Mouse (Mus musculus): ENCODE measurements around the gene Atp6v0d1.

Atp6v0d1 gene

DNA sequence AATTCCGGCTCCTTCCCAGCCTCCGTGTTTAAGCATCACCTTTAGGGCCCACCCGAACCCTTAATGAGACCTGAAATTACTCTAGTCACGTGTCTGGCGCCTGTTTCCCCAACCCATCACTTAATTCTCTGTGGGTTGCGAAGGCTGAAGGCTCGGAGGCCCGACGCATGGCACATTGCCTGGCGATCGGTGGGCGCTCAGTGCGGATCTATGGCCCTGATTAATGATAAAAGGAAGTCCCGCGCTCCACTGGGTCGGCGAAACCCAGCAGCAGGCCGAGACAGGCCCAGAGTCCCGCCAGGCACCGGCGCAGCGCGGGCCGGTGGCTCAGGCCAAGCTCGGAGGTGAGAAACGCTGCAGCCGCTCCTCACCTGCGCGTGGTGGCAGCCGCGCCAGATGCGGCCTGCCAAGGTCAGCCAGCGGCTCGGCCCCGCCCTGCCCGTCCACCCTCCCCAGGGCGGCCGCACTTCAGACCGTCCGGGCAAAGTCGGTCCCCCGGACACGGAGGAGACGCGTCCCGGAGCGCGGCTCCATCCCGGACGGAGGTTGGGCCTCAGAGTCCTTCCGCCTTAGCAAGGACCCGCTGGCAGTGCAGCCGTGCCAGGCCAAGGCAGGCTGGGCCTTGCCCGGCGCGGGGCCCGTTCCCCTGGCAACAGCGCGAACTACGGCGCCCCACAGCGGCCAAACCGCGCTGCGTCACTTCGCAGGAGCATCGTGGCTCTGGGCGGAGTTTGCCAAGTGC, 69.2 kb downstream of the Atp6v0d1 start, which contains the start of gene Zdhhc1:
TSS of gene Zdhhc1 (minus strand) at position 464 of the 742 bp plus-strand sequence.
- peak; percentile 96 to 98 for DNase-seq

DNA sequence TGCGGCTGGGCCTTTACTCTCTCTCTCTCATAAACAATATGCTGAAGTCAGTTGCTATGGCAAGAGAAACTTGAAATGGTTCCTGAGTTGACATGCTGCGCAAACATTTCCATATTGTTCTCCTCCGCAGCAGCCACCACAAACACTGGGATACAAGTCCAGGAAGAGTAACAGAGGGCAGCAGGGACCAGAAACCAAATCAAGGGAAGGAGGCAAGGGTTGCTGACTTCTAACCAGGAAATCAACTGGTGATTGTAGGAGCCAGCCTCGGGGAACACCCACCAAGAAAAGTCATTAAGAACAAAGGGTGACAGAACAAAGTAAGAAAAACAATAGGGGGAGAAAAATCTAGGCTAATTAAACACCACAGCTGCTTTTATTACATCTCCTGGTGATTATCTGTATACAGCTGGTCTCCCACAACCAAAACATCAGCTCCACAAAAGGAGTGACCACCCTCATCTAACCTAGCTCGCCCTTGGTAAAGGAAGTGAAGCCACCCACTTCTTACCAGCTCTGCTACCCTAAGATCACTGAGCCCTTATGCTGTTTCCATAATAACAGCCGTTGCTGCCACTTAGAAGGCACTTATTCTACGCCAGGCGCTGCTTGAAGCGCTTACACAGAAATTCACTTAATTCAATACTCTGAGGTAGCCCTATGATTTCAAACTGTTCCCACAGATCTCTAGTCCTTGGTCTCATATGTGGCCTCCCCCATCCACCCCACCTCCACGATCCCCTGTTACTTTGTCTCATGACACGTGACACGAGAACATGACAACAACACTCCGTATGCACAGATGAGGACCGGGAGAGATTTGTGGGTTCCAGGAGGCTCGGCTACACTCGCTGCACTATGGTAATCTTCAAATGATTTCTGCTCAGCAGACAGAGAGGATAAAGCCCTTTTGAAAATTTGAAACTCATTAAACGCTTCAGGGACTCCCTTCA, 70.2 kb downstream of the Atp6v0d1 start:
- DNase-seq = no peak

- no peak for DNase-seq
Measured at GRCm38 (mm10) chr8:105494566-105494965, 71.3 kb downstream of the Atp6v0d1 start.

- no peak for DNase-seq
Measured at GRCm38 (mm10) chr8:105493495-105493894, 72.4 kb downstream of the Atp6v0d1 start.

DNA sequence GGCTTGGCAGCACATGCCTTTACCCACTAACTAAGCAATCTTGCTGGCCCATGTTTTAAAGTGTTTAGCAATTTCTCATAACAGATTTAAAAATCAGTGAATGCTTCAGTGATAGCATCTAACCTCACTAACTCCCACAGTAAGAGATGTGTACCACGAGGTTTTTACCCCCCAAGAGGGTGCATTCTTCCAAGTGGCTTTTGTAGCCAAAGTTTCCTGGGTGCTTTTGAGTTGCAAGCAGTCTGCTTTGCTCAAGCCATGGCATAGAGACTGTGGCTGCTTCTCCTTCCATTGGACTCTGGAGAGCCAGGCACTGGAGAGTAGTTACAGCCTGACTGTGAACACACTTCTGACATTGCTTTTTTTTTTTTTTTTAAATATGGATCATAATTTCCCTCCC, 76.6 kb downstream of the Atp6v0d1 start:
- DNase-seq = no peak

- no peak for DNase-seq
Measured at GRCm38 (mm10) chr8:105488082-105488481, 77.8 kb downstream of the Atp6v0d1 start.

GRCm38 (mm10) chr8:105484392-105484791, 81.5 kb downstream of the Atp6v0d1 start:
- DNase-seq = peak in 1 of 2 experiments; percentile 46

- DNase-seq = no peak
Measured at GRCm38 (mm10) chr8:105484030-105484368, 81.8 kb downstream of the Atp6v0d1 start.

- peak; percentile 57 to 76 for DNase-seq
Measured at GRCm38 (mm10) chr8:105483212-105484029, 82.4 kb downstream of the Atp6v0d1 start.

- DNase-seq = no peak
Measured at GRCm38 (mm10) chr8:105482123-105482522, 83.7 kb downstream of the Atp6v0d1 start.

GRCm38 (mm10) chr8:105481453-105481852, 84.4 kb downstream of the Atp6v0d1 start:
- peak; percentile 39 to 61 for DNase-seq

GRCm38 (mm10) chr8:105481013-105481412, 84.8 kb downstream of the Atp6v0d1 start:
- DNase-seq = no peak

DNA sequence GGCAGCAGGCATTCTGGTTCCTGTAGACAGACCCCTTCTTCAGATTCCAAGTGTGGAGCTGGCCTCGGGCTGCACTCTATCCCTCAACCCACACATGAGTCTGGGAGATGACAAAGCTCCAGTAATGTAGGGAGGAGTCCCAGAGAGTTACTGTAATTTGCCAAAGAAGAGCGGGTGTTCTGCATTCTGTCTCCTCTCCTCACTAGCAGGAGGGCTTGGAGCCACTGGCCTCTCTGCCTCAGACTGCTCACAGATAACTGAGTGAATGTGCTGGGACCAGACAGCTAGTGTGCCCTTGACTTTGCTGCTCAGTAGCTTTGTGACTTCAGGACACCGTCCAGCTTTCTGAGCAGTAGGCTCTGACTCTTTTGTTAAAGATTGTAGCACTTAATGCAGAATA, 88.1 kb downstream of the Atp6v0d1 start:
- no peak for DNase-seq

- DNase-seq = peak; percentile 80 to 88
Measured at GRCm38 (mm10) chr8:105476628-105477413, 89.0 kb downstream of the Atp6v0d1 start.

DNA sequence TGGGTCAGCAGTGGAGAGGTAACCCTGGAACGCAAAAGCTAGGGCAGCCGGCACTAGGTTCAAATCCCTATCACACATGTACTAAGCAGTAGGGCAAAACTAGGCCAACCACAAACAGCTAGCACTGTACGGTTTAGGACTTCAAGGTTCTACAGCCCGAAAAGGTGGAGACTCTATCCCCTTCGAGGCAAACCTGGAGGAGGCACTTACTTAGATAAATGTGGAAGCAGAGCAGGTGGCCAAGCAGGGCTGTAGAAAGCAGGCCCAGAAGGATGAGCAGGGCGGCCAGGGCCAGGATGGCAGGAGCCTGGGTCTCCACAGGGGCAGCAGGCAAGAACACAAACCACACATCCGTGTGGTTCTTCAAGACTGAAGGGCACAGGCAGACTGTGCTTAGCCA, 89.7 kb downstream of the Atp6v0d1 start:
- DNase-seq = no peak

GRCm38 (mm10) chr8:105475742-105476141, 90.1 kb downstream of the Atp6v0d1 start:
- DNase-seq = no peak

DNA sequence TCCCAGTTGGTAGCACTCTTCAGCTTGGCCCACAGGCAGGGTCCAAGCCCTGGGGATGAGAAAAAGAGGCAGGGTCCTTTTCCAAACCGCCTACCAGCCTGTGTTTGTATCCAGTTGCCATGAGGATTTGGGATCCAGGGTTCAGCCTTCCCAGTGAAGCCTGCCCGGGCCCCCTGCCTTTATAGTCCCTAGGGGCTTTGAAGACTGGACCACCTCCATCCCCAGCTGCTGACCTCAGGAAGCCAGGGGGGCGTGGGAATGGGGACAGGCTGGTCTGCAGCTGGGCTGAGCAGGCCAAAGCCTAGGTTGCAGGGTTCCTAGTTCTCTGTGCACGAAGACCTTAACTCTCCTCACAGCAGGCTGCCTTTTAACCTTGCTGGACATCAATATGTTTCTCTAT, 90.6 kb downstream of the Atp6v0d1 start:
- no peak for DNase-seq

DNA sequence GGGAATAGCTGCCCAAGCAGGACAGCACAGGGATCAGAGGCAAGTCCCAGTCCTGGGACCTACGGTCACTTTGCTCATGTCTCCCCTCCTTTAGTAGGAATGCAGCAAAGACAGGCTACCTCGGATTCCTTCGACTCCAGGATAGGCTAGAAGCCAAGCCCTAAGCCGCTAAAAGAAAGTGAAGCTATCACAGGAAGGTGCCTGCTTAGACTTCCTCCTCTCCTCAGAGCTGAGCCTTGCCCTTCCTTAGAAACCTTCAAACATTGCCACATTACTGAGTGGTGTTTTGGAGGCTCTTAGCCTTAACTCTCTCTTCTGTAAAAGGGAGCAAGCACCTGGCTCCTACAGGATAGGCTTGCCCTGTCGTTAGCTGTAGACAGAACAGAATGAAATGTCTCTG, 91.2 kb downstream of the Atp6v0d1 start:
- DNase-seq = no peak
